Mouse (Mus musculus) cerebellum, adult 9-10 months (tissue): ENCODE results near the gene Inpp4a.

Experiments
- DNase-seq: peaks from one replicate; pipeline ENCODE4 v3.0.0; 2022

Inpp4a gene

GRCm38 (mm10) chr1:37427144-37427875 is 127.6 kb downstream of the Inpp4a start:
- DNase-seq: no peak

- peak; percentile 42 for DNase-seq
Observed at GRCm38 (mm10) chr1:37428911-37429310, 129.2 kb downstream of the Inpp4a start.

- peak; percentile 93 for DNase-seq
Observed at GRCm38 (mm10) chr1:37429366-37430296, 130.0 kb downstream of the Inpp4a start, which contains the start of the genes Coa5 and Unc50. Coa5 (minus strand) TSS chr1:37430103. Unc50 (plus strand) TSS chr1:37430139.

- no peak for DNase-seq
Observed at GRCm38 (mm10) chr1:37430297-37430840, 130.7 kb downstream of the Inpp4a start.

- no peak for DNase-seq
Observed at GRCm38 (mm10) chr1:37436419-37436818, 136.8 kb downstream of the Inpp4a start.

- no peak for DNase-seq
Observed at GRCm38 (mm10) chr1:37442848-37443835, 143.5 kb downstream of the Inpp4a start.

DNA sequence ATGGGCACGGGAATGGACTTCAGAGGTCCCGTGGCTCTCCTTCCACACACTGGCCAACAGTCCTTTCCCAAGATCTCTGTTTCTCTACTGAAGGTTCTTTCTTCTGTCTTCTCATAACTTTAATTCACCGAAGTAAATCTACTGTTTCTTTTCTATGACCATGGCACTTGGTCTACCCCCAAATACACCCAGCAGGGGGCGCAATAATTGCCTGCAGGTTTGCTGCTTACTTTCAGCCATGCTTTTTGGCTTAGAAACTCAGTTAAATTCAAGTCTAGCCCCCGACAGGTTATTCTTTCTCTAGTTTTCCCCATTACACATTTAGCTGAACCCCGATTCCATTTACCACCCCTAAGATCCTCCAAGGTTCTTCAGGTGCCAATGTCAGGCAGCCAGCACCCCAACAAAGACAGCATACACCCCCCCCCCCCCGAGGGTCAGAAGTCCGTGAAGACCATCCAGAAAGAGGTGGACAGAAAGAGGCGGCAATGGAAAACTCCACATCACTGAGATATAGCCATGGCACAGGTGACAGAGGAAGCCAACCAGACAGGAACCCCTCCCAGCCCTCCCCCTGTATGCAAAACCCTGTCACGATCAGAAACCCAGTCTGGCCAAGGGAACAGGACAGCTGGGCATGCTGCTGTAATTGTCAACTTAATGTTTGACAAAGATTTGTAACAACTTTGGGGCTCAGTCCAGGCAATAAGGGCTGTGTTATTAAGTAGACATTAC is 148.9 kb downstream of the Inpp4a start:
- peak; percentile 54 for DNase-seq

DNA sequence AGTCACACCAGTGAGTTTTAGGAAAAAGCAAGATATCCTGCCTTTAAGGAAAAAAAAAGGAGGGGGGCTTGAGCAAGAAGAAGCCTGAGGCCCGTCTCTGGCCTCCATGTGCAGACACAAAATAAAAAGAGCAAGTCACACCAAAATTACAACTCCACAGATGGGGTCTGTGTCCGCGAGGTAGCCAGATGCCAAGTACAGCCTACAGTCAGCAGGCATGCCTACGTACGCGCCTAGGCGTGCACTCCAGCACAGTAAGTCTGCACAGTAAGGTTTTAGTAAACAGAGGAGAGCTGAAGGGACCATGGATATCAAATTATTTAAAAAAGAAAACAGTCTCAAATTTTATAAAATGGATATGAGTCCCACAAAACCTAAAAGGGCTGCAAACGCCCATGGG is 151.6 kb downstream of the Inpp4a start:
- DNase-seq: no peak

- no peak for DNase-seq
Observed at GRCm38 (mm10) chr1:37457546-37457945, 157.9 kb downstream of the Inpp4a start.
